Mouse (Mus musculus) cerebellum, postnatal 10 days (tissue): ENCODE data around the gene Tshb.

Experiments
- DNase-seq, 2 experiments: peaks; one replicate each; pipeline ENCODE4 v3.0.0; 2021; ENCODE audit warnings: mixed read lengths in 2 of 2

The Tshb gene

GRCm38 (mm10) chr3:102782618-102783017 lies at the start of gene Tshb:
Gene Tshb, minus strand, starts transcription at chr3:102782718.
- DNase-seq, result no peak

- peak; percentile 93 to 95 for DNase-seq
Observed at GRCm38 (mm10) chr3:102803937-102804336, 21.4 kb upstream of the Tshb start.

DNA sequence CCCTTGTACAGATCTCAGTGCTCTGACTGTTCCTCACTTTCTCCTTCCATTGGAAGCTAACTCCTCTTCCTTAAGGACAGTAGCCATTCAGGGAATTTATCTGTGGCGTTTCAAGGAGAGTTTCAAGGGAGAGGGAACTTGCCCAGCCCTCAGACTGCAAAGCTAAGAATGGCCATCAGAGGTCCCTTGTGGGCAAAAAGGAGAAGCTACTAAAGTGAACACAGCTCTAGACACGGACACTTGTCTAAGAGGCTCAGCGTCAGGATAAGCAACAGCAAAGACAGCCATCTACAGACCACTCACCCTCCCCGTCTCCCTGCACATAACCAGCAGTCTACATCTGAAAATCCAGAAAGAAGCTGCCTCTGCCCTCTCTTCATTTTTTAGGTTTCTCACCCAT lies 4.9 kb upstream of the Tshb start:
- no peak for DNase-seq

- peak; percentile 56 to 64 for DNase-seq
Observed at GRCm38 (mm10) chr3:102773018-102773417, 9.5 kb downstream of the Tshb start.

DNA sequence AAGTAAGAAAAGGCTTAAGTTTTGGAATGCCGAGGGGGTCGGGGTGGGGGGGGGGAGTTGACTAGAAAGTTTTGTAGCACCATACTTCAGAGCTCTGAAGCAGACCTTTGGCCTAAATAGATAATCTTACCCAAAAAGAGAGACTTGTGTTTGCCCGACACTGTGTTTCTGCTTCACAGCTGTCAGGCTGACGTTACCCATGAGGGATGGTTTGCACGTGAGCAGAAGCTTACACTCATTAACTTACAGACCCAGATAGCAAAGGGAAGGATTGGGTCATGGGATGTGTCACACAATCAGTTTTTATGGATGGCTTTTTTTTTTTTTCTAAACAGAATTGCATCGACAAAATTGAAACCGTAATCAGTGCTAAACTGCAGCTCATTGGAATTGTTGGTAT lies 17.7 kb downstream of the Tshb start:
- peak in 1 of 2 experiments; percentile 1 for DNase-seq

- peak; percentile 88 to 94 for DNase-seq
Observed at GRCm38 (mm10) chr3:102763713-102764400, 18.7 kb downstream of the Tshb start.

GRCm38 (mm10) chr3:102762388-102762787 lies 20.1 kb downstream of the Tshb start:
- DNase-seq, result peak; percentile 39 to 46

- no peak for DNase-seq
Observed at GRCm38 (mm10) chr3:102760236-102760635, 22.3 kb downstream of the Tshb start.

DNA sequence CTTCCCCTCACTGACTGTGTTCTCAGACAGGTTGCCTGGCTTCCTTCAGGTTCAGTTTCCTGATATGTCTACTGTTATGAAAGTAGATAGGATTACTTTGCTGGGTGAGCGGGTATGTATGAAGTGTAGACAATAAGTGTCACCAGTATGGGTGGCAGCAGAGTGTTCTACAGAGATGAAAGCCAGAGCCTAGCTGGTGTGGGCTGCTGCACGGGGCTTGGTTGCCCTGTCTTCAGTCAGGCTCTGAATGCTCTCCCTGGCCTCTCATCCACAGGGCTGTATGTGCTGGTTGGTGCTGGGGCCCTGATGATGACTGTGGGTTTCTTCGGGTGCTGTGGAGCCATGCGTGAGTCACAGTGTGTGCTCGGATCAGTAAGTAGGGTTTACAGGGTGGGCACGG lies 25.5 kb downstream of the Tshb start:
- no peak for DNase-seq

DNA sequence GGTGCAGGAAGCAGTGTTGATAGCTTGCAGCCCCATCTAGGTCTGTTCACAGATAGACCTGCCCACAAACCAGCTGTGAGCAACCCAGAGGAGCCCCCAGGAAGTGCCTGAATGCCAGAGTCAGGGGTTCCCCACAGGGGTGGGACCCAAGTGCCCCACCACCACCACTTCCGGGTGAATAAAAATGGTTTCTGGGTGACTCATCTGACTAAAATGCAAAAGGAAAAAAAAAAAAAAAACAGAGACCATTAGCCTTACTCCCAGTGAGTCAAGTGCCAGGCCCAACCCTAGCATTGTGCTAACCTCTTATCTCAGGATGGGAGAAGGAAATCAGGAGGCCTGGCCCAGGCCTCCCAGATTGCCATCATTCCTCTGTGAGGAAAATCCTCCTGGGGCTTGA lies 26.7 kb downstream of the Tshb start:
- DNase-seq, result no peak

GRCm38 (mm10) chr3:102752457-102752856 lies 30.1 kb downstream of the Tshb start:
- peak; percentile 42 to 47 for DNase-seq

GRCm38 (mm10) chr3:102752053-102752452 lies 30.5 kb downstream of the Tshb start:
- peak; percentile 57 to 61 for DNase-seq

GRCm38 (mm10) chr3:102751536-102751935 lies 31.0 kb downstream of the Tshb start:
- no peak for DNase-seq

DNA sequence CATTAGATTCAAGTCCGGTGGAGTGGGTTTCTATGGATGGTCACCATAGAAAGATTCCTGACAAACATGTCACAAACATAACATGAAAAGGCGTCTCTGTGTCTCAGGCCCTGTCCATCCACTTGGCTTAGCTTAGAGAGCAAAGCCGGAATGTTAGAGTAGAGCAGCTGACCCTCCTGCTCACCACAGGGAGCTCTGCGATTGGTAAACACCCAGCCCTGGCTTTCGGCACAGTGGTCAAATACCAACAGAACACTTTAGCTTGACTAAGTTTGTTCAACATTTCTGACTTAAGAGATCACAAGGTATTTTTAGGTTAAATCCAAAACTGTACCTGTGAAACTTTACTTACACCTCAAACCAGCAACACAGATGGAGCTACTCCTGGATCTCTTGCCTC lies 31.4 kb downstream of the Tshb start:
- no peak for DNase-seq

DNA sequence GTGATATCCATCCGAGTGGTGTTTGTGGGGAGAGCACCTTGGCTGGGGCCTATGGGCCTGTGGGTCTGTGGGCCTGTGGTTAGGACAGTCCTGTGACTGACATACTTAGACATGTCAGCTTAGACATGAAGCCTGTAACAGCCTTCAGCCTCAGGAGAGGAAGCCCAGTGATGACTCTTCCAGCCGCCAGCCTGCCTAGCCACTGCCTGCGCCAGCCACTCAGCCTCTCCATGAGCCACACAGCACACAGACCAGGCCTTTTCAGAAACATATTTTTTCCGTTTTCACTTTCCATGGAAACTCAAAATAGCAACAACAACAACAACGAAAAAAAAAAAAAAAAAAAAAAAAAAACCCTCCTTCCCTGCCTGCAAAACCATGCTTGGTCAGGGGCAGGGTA lies 33.8 kb downstream of the Tshb start:
- DNase-seq, result no peak

DNA sequence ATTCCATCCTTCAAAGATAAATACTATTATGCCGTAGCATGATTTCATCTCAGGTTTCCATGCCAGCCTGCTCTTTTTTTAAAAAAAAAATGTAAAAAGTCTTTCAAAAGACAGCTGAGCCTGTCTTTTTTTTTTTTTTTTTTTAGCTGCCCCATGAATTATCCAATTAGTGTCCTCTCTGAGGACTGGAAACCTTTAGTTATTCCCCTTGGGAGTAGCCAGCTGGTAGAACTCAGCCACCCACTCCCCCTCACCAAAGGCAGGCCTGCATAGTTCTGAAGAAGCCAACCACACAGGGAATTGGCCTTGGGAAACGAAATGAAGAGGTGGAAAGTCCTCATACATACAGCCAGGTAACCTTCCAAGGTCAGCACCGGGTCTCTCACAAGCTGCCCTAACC lies 34.5 kb downstream of the Tshb start:
- DNase-seq, result no peak

GRCm38 (mm10) chr3:102746174-102746573 lies 36.3 kb downstream of the Tshb start:
- DNase-seq, result no peak

GRCm38 (mm10) chr3:102744657-102745056 lies 37.9 kb downstream of the Tshb start:
- no peak for DNase-seq

DNA sequence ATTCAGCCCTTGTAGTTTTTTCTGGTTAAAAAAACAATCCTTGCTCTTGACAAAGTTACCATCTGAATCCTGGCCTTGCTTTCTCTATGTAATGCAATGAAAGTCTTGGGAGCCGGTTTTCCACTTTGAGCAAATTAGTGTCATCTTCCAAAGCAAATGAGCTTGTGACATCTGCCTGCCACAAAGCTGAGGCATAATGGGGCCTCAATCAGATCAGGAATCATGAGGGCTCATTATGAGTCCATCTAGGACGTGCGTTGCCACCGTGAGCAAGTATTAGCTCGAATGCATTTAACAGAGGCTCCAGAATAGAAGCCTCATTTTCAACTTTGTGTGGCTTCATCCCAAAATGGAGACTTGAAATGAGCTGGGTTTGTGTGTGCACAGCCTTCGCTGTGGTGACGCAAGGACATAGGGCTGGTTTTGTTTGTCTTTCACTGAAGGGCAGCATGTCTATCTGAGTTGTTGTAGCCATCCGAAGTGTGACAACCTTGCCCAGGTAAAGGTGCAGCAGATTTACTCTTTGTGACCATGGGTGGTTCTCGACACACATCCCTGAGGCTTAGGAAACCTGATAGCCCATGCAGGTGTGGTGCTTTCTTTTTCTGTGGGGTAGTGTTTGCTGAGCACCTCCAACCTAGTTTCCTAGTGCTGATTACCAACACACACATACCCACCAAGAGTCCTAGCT lies 38.6 kb downstream of the Tshb start:
- DNase-seq, result no peak

DNA sequence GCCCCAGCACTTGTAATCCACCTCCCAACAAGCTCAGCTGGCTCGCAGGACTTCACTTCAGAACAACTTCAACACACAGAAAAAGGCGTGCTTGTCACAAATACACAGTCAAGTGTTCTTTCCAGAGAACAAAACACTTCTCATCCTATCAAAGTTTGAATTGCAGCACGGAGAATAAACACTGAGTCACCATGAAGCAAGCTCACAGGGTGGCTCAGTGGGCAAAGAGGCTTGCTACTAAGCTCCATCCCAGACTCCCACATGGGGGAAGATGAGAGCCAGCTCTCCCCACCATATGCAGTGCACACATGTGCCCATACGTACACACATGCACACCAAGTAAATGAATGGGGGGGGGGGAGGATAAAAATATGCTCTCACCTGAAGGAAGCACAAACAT lies 39.3 kb downstream of the Tshb start:
- no peak for DNase-seq

- DNase-seq, result peak in 1 of 2 experiments; percentile 16
Observed at GRCm38 (mm10) chr3:102742725-102743124, 39.8 kb downstream of the Tshb start.

DNA sequence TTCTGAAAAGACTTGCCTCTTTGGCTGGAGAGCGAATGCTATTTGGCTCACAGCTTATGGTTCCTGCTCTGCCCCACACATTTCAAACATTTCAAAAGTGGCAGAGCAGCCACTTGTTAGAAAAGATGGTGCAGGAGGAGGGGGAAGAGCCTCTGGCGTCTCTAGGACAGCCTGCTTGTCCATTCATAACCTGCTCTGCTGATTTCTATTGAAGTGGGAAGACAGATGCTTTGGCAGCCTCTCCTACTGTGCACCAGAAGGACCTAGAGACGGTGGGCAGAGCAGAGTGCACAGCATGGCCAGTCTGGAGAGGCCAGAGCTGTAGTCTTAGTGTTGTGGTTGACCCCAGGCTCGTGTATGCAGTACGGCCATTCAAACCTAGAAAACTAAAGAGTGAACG lies 43.6 kb downstream of the Tshb start:
- peak; percentile 55 to 63 for DNase-seq

GRCm38 (mm10) chr3:102738161-102738901 lies 44.2 kb downstream of the Tshb start:
- DNase-seq, result peak; percentile 57 to 69

GRCm38 (mm10) chr3:102737106-102737505 lies 45.4 kb downstream of the Tshb start:
- DNase-seq, result peak; percentile 85 to 94
